Mouse (Mus musculus): ENCODE measurements around the gene Arvcf. TPM values are rescaled to one million over a fixed set of nuclear protein-coding genes. Genes with fewer than 3 reads are reported as not detected.

The Arvcf gene
- polyA plus RNA-seq, 1 experiment: 26.3 TPM

- Histone ChIP-seq H3K27ac (ENCODE audit: insufficient read depth, low read length) (no peak overlapping the region), H3K9me3 (replicated peaks; ENCODE audit: control insufficient read depth, insufficient read depth, low read length, poor library complexity, severe bottlenecking) (no peaks in the 10 kb centered on the region), H3K4me1 (ENCODE audit: control insufficient read depth, insufficient read depth, low read length) (peaks cover 19% of the 10 kb centered on the region), H3K9ac (ENCODE audit: low read depth, poor library complexity, severe bottlenecking) (no peak overlapping the region), H3K36me3 (ENCODE audit: control insufficient read depth, insufficient read depth, low read length, poor library complexity, severe bottlenecking) (no peaks in the 10 kb centered on the region), H3K27me3 (ENCODE audit: control insufficient read depth, insufficient read depth, low read length, poor library complexity, severe bottlenecking) (no peaks in the 10 kb centered on the region), H3K4me3 (ENCODE audit: low read depth, low read length) (no peak overlapping the region)
- TF ChIP-seq EP300 (IDR thresholded peaks at IDR 0.05; ENCODE audit: insufficient read depth, low read depth, low read length) (peak; percentile 93), CTCF (IDR thresholded peaks at IDR 0.05; ENCODE audit: low read depth, low read length) (no peak), POLR2A (IDR thresholded peaks at IDR 0.05; ENCODE audit: insufficient read depth, low read length) (no peak)
Measured at GRCm38 (mm10) chr16:18386972-18387371, 39.0 kb downstream of the Arvcf start.

- Histone ChIP-seq H3K36me3 (ENCODE audit: control insufficient read depth, insufficient read depth, low read length, poor library complexity, severe bottlenecking) (no peaks in the 10 kb centered on the region), H3K9ac (ENCODE audit: low read depth, poor library complexity, severe bottlenecking) (no peak overlapping the region), H3K27me3 (ENCODE audit: control insufficient read depth, insufficient read depth, low read length, poor library complexity, severe bottlenecking) (no peaks in the 10 kb centered on the region), H3K4me3 (ENCODE audit: low read depth, low read length) (no peak overlapping the region), H3K27ac (ENCODE audit: insufficient read depth, low read length) (no peak overlapping the region), H3K9me3 (replicated peaks; ENCODE audit: control insufficient read depth, insufficient read depth, low read length, poor library complexity, severe bottlenecking) (no peaks in the 10 kb centered on the region), H3K4me1 (ENCODE audit: control insufficient read depth, insufficient read depth, low read length) (peaks cover 19% of the 10 kb centered on the region)
- TF ChIP-seq EP300 (IDR thresholded peaks at IDR 0.05; ENCODE audit: insufficient read depth, low read depth, low read length) (no peak), POLR2A (IDR thresholded peaks at IDR 0.05; ENCODE audit: insufficient read depth, low read length) (no peak), CTCF (IDR thresholded peaks at IDR 0.05; ENCODE audit: low read depth, low read length) (no peak)
Measured at GRCm38 (mm10) chr16:18387704-18388582, 40.0 kb downstream of the Arvcf start.

- Histone ChIP-seq H3K27me3 (ENCODE audit: control insufficient read depth, insufficient read depth, low read length, poor library complexity, severe bottlenecking) (no peaks in the 10 kb centered on the region), H3K4me3 (ENCODE audit: low read depth, low read length) (no peak overlapping the region), H3K9ac (ENCODE audit: low read depth, poor library complexity, severe bottlenecking) (no peak overlapping the region), H3K9me3 (replicated peaks; ENCODE audit: control insufficient read depth, insufficient read depth, low read length, poor library complexity, severe bottlenecking) (no peaks in the 10 kb centered on the region), H3K27ac (ENCODE audit: insufficient read depth, low read length) (no peak overlapping the region), H3K4me1 (ENCODE audit: control insufficient read depth, insufficient read depth, low read length) (peaks cover 21% of the 10 kb centered on the region), H3K36me3 (ENCODE audit: control insufficient read depth, insufficient read depth, low read length, poor library complexity, severe bottlenecking) (no peaks in the 10 kb centered on the region)
- no peak for TF ChIP-seq POLR2A (IDR thresholded peaks at IDR 0.05; ENCODE audit: insufficient read depth, low read length)
- TF ChIP-seq CTCF (IDR thresholded peaks at IDR 0.05; ENCODE audit: low read depth, low read length): no peak
- no peak for TF ChIP-seq EP300 (IDR thresholded peaks at IDR 0.05; ENCODE audit: insufficient read depth, low read depth, low read length)
Measured at GRCm38 (mm10) chr16:18388583-18389435, 40.8 kb downstream of the Arvcf start.

- Histone ChIP-seq H3K27me3 (ENCODE audit: control insufficient read depth, insufficient read depth, low read length, poor library complexity, severe bottlenecking) (no peaks in the 10 kb centered on the region), H3K36me3 (ENCODE audit: control insufficient read depth, insufficient read depth, low read length, poor library complexity, severe bottlenecking) (no peaks in the 10 kb centered on the region), H3K9ac (ENCODE audit: low read depth, poor library complexity, severe bottlenecking) (no peak overlapping the region), H3K4me1 (ENCODE audit: control insufficient read depth, insufficient read depth, low read length) (peaks cover 19% of the 10 kb centered on the region), H3K9me3 (replicated peaks; ENCODE audit: control insufficient read depth, insufficient read depth, low read length, poor library complexity, severe bottlenecking) (no peaks in the 10 kb centered on the region), H3K4me3 (ENCODE audit: low read depth, low read length) (no peak overlapping the region), H3K27ac (ENCODE audit: insufficient read depth, low read length) (no peak overlapping the region)
- TF ChIP-seq EP300 (IDR thresholded peaks at IDR 0.05; ENCODE audit: insufficient read depth, low read depth, low read length) (no peak), POLR2A (IDR thresholded peaks at IDR 0.05; ENCODE audit: insufficient read depth, low read length) (no peak), CTCF (IDR thresholded peaks at IDR 0.05; ENCODE audit: low read depth, low read length) (no peak)
Measured at GRCm38 (mm10) chr16:18390399-18390798, 42.4 kb downstream of the Arvcf start.

- no peaks in the 10 kb centered on the region for H3K9me3 ChIP-seq (replicated peaks; ENCODE audit: control insufficient read depth, insufficient read depth, low read length, poor library complexity, severe bottlenecking)
- no peak overlapping the region for H3K4me3 ChIP-seq (ENCODE audit: low read depth, low read length)
- no peak overlapping the region for H3K9ac ChIP-seq (ENCODE audit: low read depth, poor library complexity, severe bottlenecking)
- H3K27ac ChIP-seq (ENCODE audit: insufficient read depth, low read length): no peak overlapping the region
- no peaks in the 10 kb centered on the region for H3K27me3 ChIP-seq (ENCODE audit: control insufficient read depth, insufficient read depth, low read length, poor library complexity, severe bottlenecking)
- peaks cover 21% of the 10 kb centered on the region for H3K4me1 ChIP-seq (ENCODE audit: control insufficient read depth, insufficient read depth, low read length)
- no peak for TF ChIP-seq CTCF (IDR thresholded peaks at IDR 0.05; ENCODE audit: low read depth, low read length)
- no peak for TF ChIP-seq EP300 (IDR thresholded peaks at IDR 0.05; ENCODE audit: insufficient read depth, low read depth, low read length)
- H3K36me3 ChIP-seq (ENCODE audit: control insufficient read depth, insufficient read depth, low read length, poor library complexity, severe bottlenecking): no peaks in the 10 kb centered on the region
Measured at GRCm38 (mm10) chr16:18391127-18391526, 43.1 kb downstream of the Arvcf start.
